Mouse (Mus musculus) neural tube, embryonic 12.5 days (tissue): ENCODE results near the gene Nup93. TPM values are rescaled to one million over a fixed set of nuclear protein-coding genes. Genes with fewer than 3 reads are reported as not detected.

Source experiments
- ATAC-seq: fragments of 200-750 bp; cut with Nextera tagmentation; 2 replicates; pipeline ENCODE4 v1.8.0; 2017; ENCODE audit warnings: low read depth, mild to moderate bottlenecking, moderate TSS enrichment, moderate library complexity; ENCODE audit not compliant: low FRiP score
- H3K27ac ChIP-seq: fragments of 300-500 bp; sonication (generic); 2 replicates; pipeline ENCODE4 v1.5.1; 2016
- H3K27me3 ChIP-seq: fragments of 300-500 bp; sonication (generic); replicated peaks from 2 replicates; pipeline ENCODE4 v1.6.1; 2016; ENCODE audit warnings: mild to moderate bottlenecking
- H3K36me3 ChIP-seq: fragments of 300-500 bp; sonication (generic); 2 replicates; pipeline ENCODE4 v1.6.1; 2016; ENCODE audit warnings: mild to moderate bottlenecking
- H3K4me1 ChIP-seq: fragments of 300-500 bp; sonication (generic); 2 replicates; pipeline ENCODE4 v1.6.1; 2016
- H3K4me2 ChIP-seq: fragments of 300-500 bp; sonication (generic); replicated peaks from 2 replicates; pipeline ENCODE4 v1.6.1; 2016; ENCODE audit warnings: mild to moderate bottlenecking
- H3K4me3 ChIP-seq: fragments of 300-500 bp; sonication (generic); 2 replicates; pipeline ENCODE4 v1.5.1; 2016
- H3K9ac ChIP-seq: fragments of 300-500 bp; sonication (generic); 2 replicates; pipeline ENCODE4 v1.6.1; 2016; ENCODE audit warnings: mild to moderate bottlenecking
- H3K9me3 ChIP-seq: fragments of 300-500 bp; sonication (generic); 2 replicates; pipeline ENCODE4 v1.6.1; 2016; ENCODE audit warnings: mild to moderate bottlenecking
- WGBS: fragments of 180-500 bp; shearing (Covaris S2); methylation state at CpG from one replicate; pipeline ENCODE4 v1.1.7; 2016; 5-methylcytosine and 5-hydroxymethylcytosine counted together
- microRNA counts: library from miRNA; unstranded; fragments of <30 nt; microRNA quantifications from one replicate; lab custom pipeline; 2017
- microRNA-seq: library from miRNA; unstranded; fragments of <30 nt; microRNA quantifications from one replicate; pipeline ENCODE4, GENCODE M21; 2017
- polyA plus RNA-seq: library from polyadenylated mRNA; unstranded; fragments of >200 nt; fragmentation: Nextera tagmentation; extraction: Ambion mirVana; gene quantifications from 2 replicates; pipeline ENCODE4 v1.2.1, GENCODE M21; 2016

Nup93 gene
- polyA plus RNA-seq, 1 experiment from 2014 or later, result 85.1 TPM

GRCm38 (mm10) chr8:94363288-94363688 is 148.9 kb downstream of the Nup93 start:
- no peak overlapping the region for H3K4me2 ChIP-seq
- no peaks in the 10 kb centered on the region for H3K36me3 ChIP-seq
- no peak overlapping the region for H3K9ac ChIP-seq
- 51% methylated on average over 4 of the region's 4 CpGs for WGBS
- H3K27me3 ChIP-seq, result no peaks in the 10 kb centered on the region
- no peak for ATAC-seq
- no peak overlapping the region for H3K27ac ChIP-seq
- no peak overlapping the region for H3K4me3 ChIP-seq
- H3K9me3 ChIP-seq, result no peaks in the 10 kb centered on the region
- no peaks in the 10 kb centered on the region for H3K4me1 ChIP-seq

DNA sequence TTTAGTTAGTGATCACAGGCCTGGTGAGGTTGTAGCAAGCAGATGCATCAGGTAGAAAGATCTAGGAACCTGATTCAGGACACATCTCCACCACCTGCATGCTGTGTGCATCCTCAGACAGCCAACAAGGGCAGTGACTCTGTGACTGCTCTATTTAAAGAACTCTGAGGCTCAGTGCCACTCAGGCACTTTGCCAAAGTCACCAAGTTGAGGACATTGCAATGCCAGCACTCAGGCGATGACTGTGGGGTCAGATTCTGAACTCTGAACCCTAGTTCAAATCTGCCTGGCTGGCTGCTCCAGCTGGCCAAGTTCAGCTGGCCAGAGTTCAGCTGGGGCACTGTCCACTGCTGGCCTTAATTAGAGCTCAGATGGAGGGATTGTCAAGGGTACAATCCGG is 149.5 kb downstream of the Nup93 start:
- H3K4me3 ChIP-seq, result no peak overlapping the region
- H3K9me3 ChIP-seq, result no peaks in the 10 kb centered on the region
- 92% methylated on average over 2 of the region's 2 CpGs for WGBS
- no peak overlapping the region for H3K27ac ChIP-seq
- H3K9ac ChIP-seq, result no peak overlapping the region
- H3K36me3 ChIP-seq, result no peaks in the 10 kb centered on the region
- no peak for ATAC-seq
- H3K4me2 ChIP-seq, result no peak overlapping the region
- H3K27me3 ChIP-seq, result no peaks in the 10 kb centered on the region
- H3K4me1 ChIP-seq, result no peaks in the 10 kb centered on the region

- Histone ChIP-seq H3K27ac (no peak overlapping the region), H3K9me3 (no peaks in the 10 kb centered on the region), H3K27me3 (no peaks in the 10 kb centered on the region), H3K9ac (no peak overlapping the region), H3K36me3 (no peaks in the 10 kb centered on the region), H3K4me3 (no peak overlapping the region), H3K4me2 (no peak overlapping the region), H3K4me1 (no peaks in the 10 kb centered on the region)
- WGBS, result 89% methylated on average over 6 of the region's 6 CpGs
- ATAC-seq, result no peak
Observed at GRCm38 (mm10) chr8:94364686-94365312, 150.4 kb downstream of the Nup93 start.

- no peaks in the 10 kb centered on the region for H3K27me3 ChIP-seq
- no peak for ATAC-seq
Observed at GRCm38 (mm10) chr8:94365410-94365981, 151.1 kb downstream of the Nup93 start.

More at GRCm38 (mm10) chr8:94365410-94365981, 151.1 kb downstream of the Nup93 start:
- H3K4me3 ChIP-seq, result no peak overlapping the region
- no peaks in the 10 kb centered on the region for H3K9me3 ChIP-seq
- H3K4me2 ChIP-seq, result no peak overlapping the region
- no peak overlapping the region for H3K9ac ChIP-seq
- H3K27ac ChIP-seq, result no peak overlapping the region
- H3K4me1 ChIP-seq, result no peaks in the 10 kb centered on the region
- no peaks in the 10 kb centered on the region for H3K36me3 ChIP-seq
- WGBS, result 87% methylated on average over 9 of the region's 9 CpGs

MicroRNAs encoded within 50 kb of the gene (microRNA counts, 519-probe panel; counts per million panel counts)
- microRNA mmu-miR-138 (lab: Ali Mortazavi, UCI), result 4,400 counts per million, percentile 79 among the panel's probes with 10 or more counts

Small RNA genes within 50 kb of the gene (microRNA-seq; reads per million reads assigned to microRNA genes)
- gene Mir138-2, result 137 reads per million, percentile 56 among the genes with 10 or more reads in this experiment

Other genes with a start within 250 kb of the Nup93 start
- gene Amfr, start 201.7 kb upstream of the Nup93 start, polyA plus RNA-seq, result 74.0 and 78.3 TPM in 2 replicates
- 133 and 135 TPM in 2 replicates for gene Nudt21, start 177.5 kb upstream of the Nup93 start, polyA plus RNA-seq
- 13.5 and 15.9 TPM in 2 replicates for gene Ogfod1, start 177.4 kb upstream of the Nup93 start, polyA plus RNA-seq
- gene Bbs2, start 115.6 kb upstream of the Nup93 start, polyA plus RNA-seq, result 20.5 and 25.3 TPM in 2 replicates
- not detected in 2 replicates for gene Mt4, start 77.4 kb upstream of the Nup93 start, polyA plus RNA-seq
- gene Mt3, start 62.0 kb upstream of the Nup93 start, polyA plus RNA-seq, result 19.0 and 24.8 TPM in 2 replicates
- gene Mt2, start 41.9 kb upstream of the Nup93 start, polyA plus RNA-seq, result 8.1 and 11.1 TPM in 2 replicates
- gene Mt1, start 35.5 kb upstream of the Nup93 start, polyA plus RNA-seq, result 33.3 and 36.7 TPM in 2 replicates
- 0.13 and 0.19 TPM in 2 replicates for gene Slc12a3, start 114.6 kb downstream of the Nup93 start, polyA plus RNA-seq
- 52.6 and 55.5 TPM in 2 replicates for gene Herpud1, start 171.9 kb downstream of the Nup93 start, polyA plus RNA-seq
- gene Nlrc5, start 219.8 kb downstream of the Nup93 start, polyA plus RNA-seq, result 0.17 and 0.39 TPM in 2 replicates